ENCODE assay signal across 9 mouse cellular contexts in the genomic region with DNA sequence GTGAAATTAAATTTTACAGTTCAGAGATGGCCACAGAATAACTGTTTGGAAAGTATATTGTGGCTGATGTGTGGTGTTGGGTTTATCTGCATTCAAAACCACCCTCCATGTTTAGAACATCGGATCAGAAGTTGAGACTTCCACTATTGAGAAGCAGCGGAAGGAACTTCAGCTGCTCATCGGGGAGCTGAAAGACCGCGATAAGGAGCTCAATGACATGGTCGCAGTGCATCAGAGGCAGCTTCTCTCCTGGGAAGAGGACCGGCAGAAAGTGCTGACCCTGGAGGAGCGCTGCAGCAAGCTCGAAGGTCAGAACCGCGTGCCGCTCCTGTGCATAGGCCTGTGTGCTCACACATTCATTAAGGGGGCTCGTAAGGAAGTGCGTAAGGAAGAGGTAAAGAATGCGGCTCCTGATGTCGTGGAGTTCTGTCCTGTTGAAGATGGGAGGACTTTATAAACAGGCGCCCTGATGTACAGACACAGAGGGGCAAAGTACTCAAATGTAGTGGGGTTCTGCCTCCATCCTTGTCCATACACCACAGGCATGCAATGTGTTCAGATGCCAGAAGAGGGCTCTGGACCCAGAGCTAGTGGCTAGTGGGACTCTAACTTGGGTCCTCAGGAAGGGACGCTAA. TPM values are rescaled to one million over a fixed set of nuclear protein-coding genes. Genes with fewer than 3 reads are reported as not detected.
A peak's percentile ranks its signal among the peaks of the same experiment; 100 is the strongest.
DNase-seq lines count a peak whose midpoint lies in the region; ATAC-seq and TF ChIP-seq lines count a peak whose summit lies in the region.
"Had no signal": no experiment of that assay in that cellular context is flagged by ENCODE, and none has a peak within 500 bp of the region (broad histone marks: within the 10 kb centered on the region; RNA-seq: fewer than 3 reads in every experiment).

No protein-coding gene starts in this region.

- WGBS in heart, adult 2 months = 37% methylated on average over 18 of the region's 18 CpGs
- 41% methylated on average over 18 of the region's 18 CpGs for WGBS in kidney, embryonic 16.5 days

- no peak for TF ChIP-seq EP300 in heart, adult 2 months (IDR thresholded peaks at IDR 0.05; ENCODE audit: insufficient read depth, low read depth, low read length)

- no peak overlapping the region for H3K27ac ChIP-seq in heart, adult 2 months
- no peak overlapping the region for H3K27ac ChIP-seq in kidney, embryonic 16.5 days (ENCODE audit: low read length)

- H3K79me2 ChIP-seq in heart, adult 2 months (replicated peaks; ENCODE audit: control insufficient read depth, insufficient read depth, low read length) = no peaks in the 10 kb centered on the region

- H3K27me3 ChIP-seq in heart, adult 2 months (ENCODE audit: control insufficient read depth, insufficient read depth, low read length) = no peaks in the 10 kb centered on the region
- H3K27me3 ChIP-seq in kidney, embryonic 16.5 days (ENCODE audit: insufficient read depth, low read length) = no peaks in the 10 kb centered on the region
- no peaks in the 10 kb centered on the region for H3K27me3 ChIP-seq in splenic B cell, adult 2 months (ENCODE audit: control insufficient read depth, insufficient read depth, low read length, poor library complexity, severe bottlenecking)

- no peak overlapping the region for H3K4me3 ChIP-seq in heart, adult 2 months
- no peak overlapping the region for H3K4me3 ChIP-seq in kidney, embryonic 16.5 days (ENCODE audit: low read length)
- H3K4me3 ChIP-seq: myocyte had no signal

- DNase-seq in heart, adult 2 months = no peak
- DNase-seq in heart, adult 9 months (ENCODE audit: low spot score in 2 of 2) = no peak
- peak; percentile 12 for DNase-seq in 3T3-L1 (ENCODE audit: low read depth, low spot score)
- peak; percentile 49 for DNase-seq in WW6 (ENCODE audit: low read depth, low spot score)
- peak; percentile 41 for DNase-seq in splenic B cell, adult 2 months (ENCODE audit: low read depth, low spot score)
- no peak for DNase-seq in gastrocnemius, postnatal 14 days
- no peak for DNase-seq in cerebellum, adult 11 months

- H3K9ac ChIP-seq in heart, adult 2 months (ENCODE audit: low read depth, low read length) = no peak overlapping the region
- 0 out of 2 replicates have a peak overlapping the region, but pooled peaks have one; percentile 38 for H3K9ac ChIP-seq in kidney, embryonic 16.5 days (replicated peaks; ENCODE audit: low read length)

- TF ChIP-seq CTCF in heart, adult 2 months (IDR thresholded peaks at IDR 0.05) = peak; percentile 57

- ATAC-seq in kidney, embryonic 16.5 days (ENCODE audit: low FRiP score, low TSS enrichment) = no peak

- H3K4me2 ChIP-seq in kidney, embryonic 16.5 days (replicated peaks; ENCODE audit: low read depth, low read length) = no peak overlapping the region

- TF ChIP-seq POLR2A in heart, adult 2 months (IDR thresholded peaks at IDR 0.05; ENCODE audit: insufficient read depth, low read depth, low read length) = no peak

- no peaks in the 10 kb centered on the region for H3K9me3 ChIP-seq in kidney, embryonic 16.5 days (ENCODE audit: low read length)

- no peaks in the 10 kb centered on the region for H3K36me3 ChIP-seq in heart, adult 2 months (ENCODE audit: control insufficient read depth, insufficient read depth, low read length)
- H3K36me3 ChIP-seq in kidney, embryonic 16.5 days (ENCODE audit: insufficient read depth, low read length) = no peaks in the 10 kb centered on the region
- no peaks in the 10 kb centered on the region for H3K36me3 ChIP-seq in splenic B cell, adult 2 months (ENCODE audit: control insufficient read depth, insufficient read depth, low read length, poor library complexity, severe bottlenecking)

- intact Hi-C loops in heart, adult 2 months (cut with DNase I) = no loop called here
- intact Hi-C loops in gastrocnemius, postnatal 14 days (cut with DNase I; ENCODE audit: low total_unique reads) = no loop called here

- peaks cover 2% of the 10 kb centered on the region for H3K4me1 ChIP-seq in heart, adult 2 months (ENCODE audit: control insufficient read depth, insufficient read depth, low read length)
- peaks cover 4% of the 10 kb centered on the region; the same call in 1 of the 2 replicates for H3K4me1 ChIP-seq in kidney, embryonic 16.5 days (ENCODE audit: insufficient read depth, low read length)

RNA-seq across cellular contexts. Expression of a gene that starts 3.6 kb away (rescaled TPM):
- 1 to 10 TPM; 1.9 to 2.5 TPM for total RNA-seq in heart, adult 2 months (2021)
- 2.0 and 3.7 TPM in 2 replicates for polyA plus RNA-seq in heart, adult 2 months (2012; rRNA removed)
- polyA plus RNA-seq in kidney, embryonic 16.5 days (2015; fragmentation: Nextera tagmentation; extraction: Ambion mirVana) = 6.3 and 6.8 TPM in 2 replicates
- 1 to 10 TPM; 1.2 TPM for total RNA-seq in gastrocnemius, postnatal 14 days (2021)

RNA-seq across cellular contexts. Expression of a gene that starts 6.9 kb away (rescaled TPM):
- under 1 TPM in 1 of 2 experiments, not detected in 1; 0.47 TPM for total RNA-seq in heart, adult 2 months (2021)
- polyA plus RNA-seq in heart, adult 2 months (2012; rRNA removed) = 1.1 TPM in 1 of 2 replicates, not detected in the other
- 3.3 and 4.0 TPM in 2 replicates for polyA plus RNA-seq in kidney, embryonic 16.5 days (2015; fragmentation: Nextera tagmentation; extraction: Ambion mirVana)
- total RNA-seq in gastrocnemius, postnatal 14 days (2021) = under 1 TPM in 1 of 2 experiments, not detected in 1; 0.72 TPM
- polyA plus RNA-seq: myocyte had no signal

RNA-seq across cellular contexts. Expression of a gene that starts 27.1 kb away (rescaled TPM):
- total RNA-seq in heart, adult 2 months (2021) = 10 to 100 TPM; 49.6 to 58.8 TPM
- 20.6 and 35.1 TPM in 2 replicates for polyA plus RNA-seq in heart, adult 2 months (2012; rRNA removed)
- polyA plus RNA-seq in kidney, embryonic 16.5 days (2015; fragmentation: Nextera tagmentation; extraction: Ambion mirVana) = 107 and 124 TPM in 2 replicates
- total RNA-seq in gastrocnemius, postnatal 14 days (2021) = 10 to 100 TPM; 45.4 to 55.2 TPM

RNA-seq across cellular contexts. Expression of a gene that starts 39.4 kb away (rescaled TPM):
- total RNA-seq in heart, adult 2 months (2021) = 10 to 100 TPM; 16.3 to 16.7 TPM
- 7.0 and 7.9 TPM in 2 replicates for polyA plus RNA-seq in heart, adult 2 months (2012; rRNA removed)
- polyA plus RNA-seq in kidney, embryonic 16.5 days (2015; fragmentation: Nextera tagmentation; extraction: Ambion mirVana) = 23.1 and 25.6 TPM in 2 replicates
- total RNA-seq in gastrocnemius, postnatal 14 days (2021) = 10 to 100 TPM in 1 of 2 experiments, 1 to 10 TPM in 1; 7.2 to 11.1 TPM

RNA-seq across cellular contexts. Expression of a gene that starts 54.3 kb away (rescaled TPM):
- under 1 TPM; 0.55 to 0.57 TPM for total RNA-seq in heart, adult 2 months (2021)
- 2.0 and 3.0 TPM in 2 replicates for polyA plus RNA-seq in heart, adult 2 months (2012; rRNA removed)
- 3.0 and 3.2 TPM in 2 replicates for polyA plus RNA-seq in kidney, embryonic 16.5 days (2015; fragmentation: Nextera tagmentation; extraction: Ambion mirVana)
- under 1 TPM; 0.11 to 0.31 TPM for total RNA-seq in gastrocnemius, postnatal 14 days (2021)
- polyA plus RNA-seq: myocyte had no signal

Comparison
In these comparisons a context has a peak if more than half of its experiments do, and no peak if none do; other contexts are left out.
1. DNase-seq: peak in 3T3-L1 (single experiment), WW6 (single experiment) and splenic B cell, adult 2 months (single experiment); none in heart, adult 2 months (0 of 2), heart, adult 9 months (0 of 2), gastrocnemius, postnatal 14 days (single experiment) and cerebellum, adult 11 months (single experiment).